Mouse (Mus musculus) embryo, embryonic 9.5 days (tissue): ENCODE results near the gene Prox1.

ENCODE experiments used
- DNase-seq: peaks from one replicate; pipeline ENCODE4 v3.0.0-alpha.2; 2017; ENCODE audit errors: extremely low spot score

Prox1 gene

GRCm38 (mm10) chr1:190169911-190170818 lies at the start of gene Prox1:
TSS of gene Prox1 (minus strand) at chr1:190170714.
- peak; percentile 89 for DNase-seq

DNA sequence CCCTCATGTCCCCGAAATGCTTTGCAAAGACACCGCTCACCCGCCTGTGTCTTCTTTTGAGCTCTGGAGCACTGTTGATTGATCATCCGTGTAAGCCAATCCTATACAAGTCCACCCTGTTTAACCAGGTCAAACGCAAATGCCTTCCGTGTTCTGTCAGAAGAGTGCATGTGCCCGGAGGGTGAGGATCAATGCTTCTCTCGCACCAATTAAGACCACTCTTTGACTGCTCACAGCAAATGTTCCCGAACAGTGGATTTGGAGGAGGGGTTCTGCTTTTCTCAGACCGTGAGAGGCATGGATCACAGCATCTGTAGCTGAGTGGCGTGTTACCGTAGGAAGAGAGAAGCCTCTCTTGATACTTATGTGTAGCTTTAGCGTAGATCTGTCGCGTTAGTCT lies 46.1 kb upstream of the Prox1 start:
- DNase-seq = no peak

DNA sequence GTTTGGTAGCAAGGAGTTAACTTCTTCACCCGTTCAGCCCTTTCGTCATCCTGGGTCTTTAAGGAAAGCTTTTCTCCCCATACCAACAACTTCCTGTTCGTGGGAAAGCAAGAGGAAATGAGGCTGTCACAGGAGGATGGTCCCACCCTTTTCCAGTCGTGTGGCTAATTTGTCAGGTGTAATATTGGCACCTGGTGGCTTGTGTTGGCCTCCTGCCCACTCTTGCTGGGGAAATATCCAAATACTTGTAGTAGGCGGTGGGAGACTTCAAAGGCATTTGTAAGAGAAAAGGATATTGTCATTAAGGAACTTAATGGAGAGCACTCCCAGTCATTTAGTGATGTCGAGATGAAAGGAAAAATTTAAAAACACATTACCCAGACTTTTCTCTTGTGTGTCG lies 44.1 kb upstream of the Prox1 start:
- no peak for DNase-seq

GRCm38 (mm10) chr1:190213175-190213574 lies 42.7 kb upstream of the Prox1 start:
- DNase-seq = no peak

DNA sequence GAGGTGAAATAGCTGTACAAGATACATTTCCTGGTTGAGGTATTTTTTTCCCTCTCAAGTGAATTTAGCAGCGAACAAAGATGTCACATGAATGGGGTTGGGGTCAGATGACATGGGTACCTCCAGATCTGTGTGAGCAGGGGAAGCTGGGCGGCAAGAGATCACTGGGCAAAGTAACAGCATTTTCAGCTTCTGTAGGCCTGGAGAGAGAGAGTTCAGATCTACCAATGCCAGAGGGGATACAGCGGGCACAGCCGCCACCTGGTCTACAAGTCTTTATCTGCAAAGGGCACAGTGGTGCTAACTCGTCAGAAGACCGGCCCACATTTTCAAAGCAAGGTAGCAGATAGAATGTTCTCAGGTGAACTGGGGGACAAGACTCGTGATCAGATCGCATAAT lies 36.7 kb upstream of the Prox1 start:
- DNase-seq = no peak

GRCm38 (mm10) chr1:190205691-190206090 lies 35.2 kb upstream of the Prox1 start:
- no peak for DNase-seq

- no peak for DNase-seq
Observed at GRCm38 (mm10) chr1:190204378-190205070, 34.0 kb upstream of the Prox1 start.

DNA sequence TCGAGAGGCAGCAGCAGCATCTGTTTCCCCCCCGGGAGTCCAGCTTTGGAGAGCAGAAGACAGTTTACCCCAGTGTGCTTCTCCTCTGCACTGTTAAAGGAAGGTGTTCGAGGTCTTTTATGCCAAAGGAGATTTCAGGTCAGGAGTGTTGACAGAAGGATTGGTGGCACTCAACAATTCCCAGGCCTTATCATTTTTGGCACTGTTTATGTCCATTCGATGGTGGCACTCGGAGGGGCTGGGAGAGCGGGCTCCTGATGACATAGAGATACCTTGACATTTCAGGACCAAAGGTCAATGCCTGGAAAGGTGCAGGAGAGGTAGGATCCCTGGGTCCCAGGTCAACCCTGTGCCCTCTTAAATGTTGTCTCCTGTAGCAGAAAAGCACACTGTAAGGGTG lies 31.2 kb upstream of the Prox1 start:
- no peak for DNase-seq

- no peak for DNase-seq
Observed at GRCm38 (mm10) chr1:190200996-190201395, 30.5 kb upstream of the Prox1 start.

GRCm38 (mm10) chr1:190198247-190198646 lies 27.7 kb upstream of the Prox1 start:
- DNase-seq = no peak

- DNase-seq = no peak
Observed at GRCm38 (mm10) chr1:190192011-190192410, 21.5 kb upstream of the Prox1 start.

- DNase-seq = no peak
Observed at GRCm38 (mm10) chr1:190190231-190190965, 19.9 kb upstream of the Prox1 start.

DNA sequence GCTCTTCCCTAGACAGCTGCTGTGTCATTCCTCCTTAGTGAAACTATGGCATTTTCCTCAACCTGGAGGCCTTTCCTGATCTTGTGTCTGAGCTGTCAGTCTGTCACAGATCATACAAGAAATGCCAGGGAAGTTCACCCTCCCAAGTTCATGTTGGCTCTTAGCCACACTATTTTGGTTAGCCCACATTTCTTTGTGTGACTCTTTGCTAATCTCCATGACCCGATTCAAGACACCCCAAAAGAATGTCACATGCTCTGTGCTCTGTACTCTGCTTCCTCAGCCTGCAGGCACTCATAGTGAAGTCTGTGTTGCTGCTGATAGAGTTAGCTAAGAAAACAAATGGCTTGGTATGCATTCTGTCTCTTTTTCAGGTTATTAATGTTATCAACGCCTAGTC lies 18.6 kb upstream of the Prox1 start:
- DNase-seq = no peak

DNA sequence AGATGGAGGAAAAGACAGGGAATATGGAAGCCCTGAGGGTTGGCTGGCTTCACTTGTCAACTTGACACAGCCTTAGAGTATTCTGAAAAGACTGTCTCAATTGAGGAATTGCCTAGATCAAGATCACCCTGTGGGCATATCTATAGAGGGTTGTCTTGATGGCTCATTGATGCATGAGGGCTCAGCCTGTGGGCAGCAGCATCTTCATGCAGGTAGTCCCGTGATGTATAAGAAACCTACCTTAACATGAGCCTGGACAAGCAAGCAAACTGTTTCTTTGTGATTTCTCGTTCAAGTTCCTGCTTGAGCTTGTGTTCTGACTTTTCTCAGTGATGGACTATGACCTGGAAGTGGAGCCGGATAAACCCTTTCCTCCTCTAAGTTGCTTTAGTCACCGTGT lies 15.8 kb upstream of the Prox1 start:
- no peak for DNase-seq

DNA sequence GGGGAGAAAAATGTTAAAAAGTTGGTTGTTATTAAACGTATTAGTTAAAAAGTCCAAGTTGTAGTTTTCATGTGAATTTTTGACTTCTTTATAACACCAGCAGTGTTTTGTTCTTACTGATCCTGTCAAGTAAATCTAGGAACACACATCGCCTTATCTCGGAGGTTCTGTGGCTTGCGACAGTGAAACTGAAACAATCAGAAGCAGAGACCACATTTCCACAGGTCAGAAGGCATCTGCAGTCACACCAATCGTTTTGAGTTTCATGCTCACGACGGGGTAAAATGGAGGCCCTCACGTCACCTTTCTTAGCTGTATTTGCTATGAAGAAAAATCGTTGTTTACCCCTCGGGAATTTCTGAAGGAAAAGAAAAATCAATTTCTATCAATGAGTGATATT lies 14.8 kb upstream of the Prox1 start:
- DNase-seq = no peak

GRCm38 (mm10) chr1:190183574-190183973 lies 13.1 kb upstream of the Prox1 start:
- DNase-seq = no peak

- no peak for DNase-seq
Observed at GRCm38 (mm10) chr1:190181765-190182164, 11.3 kb upstream of the Prox1 start.

- no peak for DNase-seq
Observed at GRCm38 (mm10) chr1:190180861-190181260, 10.3 kb upstream of the Prox1 start.

GRCm38 (mm10) chr1:190176961-190177360 lies 6.4 kb upstream of the Prox1 start:
- no peak for DNase-seq

- DNase-seq = peak; percentile 57
Observed at GRCm38 (mm10) chr1:190174671-190175661, 4.5 kb upstream of the Prox1 start.

DNA sequence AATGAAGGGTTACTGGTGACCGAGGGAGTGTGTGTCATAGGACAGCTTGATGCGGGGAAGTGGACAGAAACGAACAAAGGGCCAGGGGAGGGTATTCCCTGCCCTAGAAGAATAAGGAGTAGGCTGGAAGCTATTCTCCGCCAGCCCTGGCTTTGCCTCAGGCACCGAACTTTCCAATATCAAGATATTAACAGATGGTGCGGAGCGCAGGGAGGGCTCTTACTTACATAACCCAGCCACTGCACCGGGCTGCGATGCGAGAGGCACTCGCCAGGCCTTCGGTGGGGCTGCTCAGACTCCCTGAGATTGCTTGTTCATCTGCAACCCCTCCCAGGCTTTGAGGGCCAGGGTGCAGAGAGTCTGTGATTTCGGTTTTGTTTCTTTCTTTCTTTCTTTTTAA lies 3.7 kb upstream of the Prox1 start:
- no peak for DNase-seq
